Mouse (Mus musculus) gastrocnemius, adult 2 months (tissue): ENCODE data around the gene Col3a1. TPM values are rescaled to one million over a fixed set of nuclear protein-coding genes. Genes with fewer than 3 reads are reported as not detected.

Source experiments
- DNase-seq: peaks from one replicate; pipeline ENCODE4 v3.0.0; 2022
- H3K27ac ChIP-seq: fragments of 200-600 bp; 2 replicates; pipeline ENCODE4 v1.8.1; 2022; ENCODE audit warnings: mild to moderate bottlenecking
- H3K4me3 ChIP-seq: fragments of 200-600 bp; 2 replicates; pipeline ENCODE4 v1.8.1; 2022; ENCODE audit warnings: mild to moderate bottlenecking, moderate library complexity
- CTCF ChIP-seq: fragments of 200-600 bp; IDR thresholded peaks from 2 replicates; pipeline ENCODE4 v1.8.1; 2022; ENCODE audit warnings: antibody characterized with exemption, mild to moderate bottlenecking, moderate library complexity
- intact Hi-C: fragments of 180-260 bp; cut with DNase I; formaldehyde crosslinking; loops from one replicate; pipeline ENCODE4 v1.15.1; 2025
- microRNA-seq: library from miRNA; unstranded; fragments of <30 nt; microRNA quantifications from one replicate; pipeline ENCODE4 v1.2.0, GENCODE M21; 2021
- total RNA-seq, 2 experiments: library from RNA; stranded (reverse); gene quantifications; 2 replicates each; pipeline ENCODE4 v1.2.3; 2021

Gene Col3a1
- total RNA-seq, 2 experiments from 2014 or later = 139 to 163 TPM

- H3K4me3 ChIP-seq = peak overlapping the region; percentile 9
- TF ChIP-seq CTCF = no peak
- intact Hi-C loops = loop anchor here (5.0 to 10.0 kb wide), 2 partner anchors 571 to 1083 kb away; no protein-coding TSS in a partner anchor
- H3K27ac ChIP-seq = peak overlapping the region; percentile 28; the same call in 1 of the 2 replicates
- DNase-seq = no peak
Observed at GRCm38 (mm10) chr1:45318241-45318640, 6.9 kb downstream of the Col3a1 start.

GRCm38 (mm10) chr1:45320861-45321260 lies 9.5 kb downstream of the Col3a1 start:
- TF ChIP-seq CTCF = no peak
- Histone ChIP-seq H3K4me3 (no peak overlapping the region), H3K27ac (no peak overlapping the region)
- intact Hi-C loops = no loop called here
- no peak for DNase-seq

- TF ChIP-seq CTCF = no peak
- intact Hi-C loops = no loop called here
- Histone ChIP-seq H3K4me3 (no peak overlapping the region), H3K27ac (no peak overlapping the region)
- no peak for DNase-seq
Observed at GRCm38 (mm10) chr1:45329149-45329548, 17.8 kb downstream of the Col3a1 start.

- DNase-seq = no peak
- intact Hi-C loops = no loop called here
- no peak for TF ChIP-seq CTCF
- Histone ChIP-seq H3K4me3 (no peak overlapping the region), H3K27ac (peak overlapping the region; percentile 71)
Observed at GRCm38 (mm10) chr1:45355944-45356343, 44.6 kb downstream of the Col3a1 start.

- H3K4me3 ChIP-seq = no peak overlapping the region
- TF ChIP-seq CTCF = no peak
- no peak for DNase-seq
- H3K27ac ChIP-seq = no peak overlapping the region
- intact Hi-C loops = no loop called here
Observed at GRCm38 (mm10) chr1:45358020-45358419, 46.7 kb downstream of the Col3a1 start.

- no peak for DNase-seq
- TF ChIP-seq CTCF = no peak
- Histone ChIP-seq H3K4me3 (no peak overlapping the region), H3K27ac (no peak overlapping the region)
- intact Hi-C loops = no loop called here
Observed at GRCm38 (mm10) chr1:45359147-45359546, 47.8 kb downstream of the Col3a1 start.

GRCm38 (mm10) chr1:45359673-45360072 lies 48.3 kb downstream of the Col3a1 start:
- no peak for TF ChIP-seq CTCF
- H3K27ac ChIP-seq = no peak overlapping the region
- intact Hi-C loops = no loop called here
- H3K4me3 ChIP-seq = no peak overlapping the region
- DNase-seq = no peak

- Histone ChIP-seq H3K4me3 (no peak overlapping the region), H3K27ac (no peak overlapping the region)
- intact Hi-C loops = no loop called here
- no peak for DNase-seq
- no peak for TF ChIP-seq CTCF
Observed at GRCm38 (mm10) chr1:45363274-45363673, 51.9 kb downstream of the Col3a1 start.

GRCm38 (mm10) chr1:45365427-45365826 lies 54.1 kb downstream of the Col3a1 start:
- DNase-seq = no peak
- intact Hi-C loops = no loop called here
- Histone ChIP-seq H3K4me3 (no peak overlapping the region), H3K27ac (no peak overlapping the region)
- no peak for TF ChIP-seq CTCF

- no peak for TF ChIP-seq CTCF
- intact Hi-C loops = loop anchor here (5.0 kb wide), 1 partner anchor 48 kb away; no protein-coding TSS in a partner anchor
- no peak overlapping the region for H3K27ac ChIP-seq
Observed at GRCm38 (mm10) chr1:45379992-45380690, 68.8 kb downstream of the Col3a1 start.

GRCm38 (mm10) chr1:45381866-45382265 lies 70.5 kb downstream of the Col3a1 start:
- Histone ChIP-seq H3K27ac (no peak overlapping the region), H3K4me3 (no peak overlapping the region)
- peak; percentile 35 for DNase-seq
- intact Hi-C loops = loop anchor here (5.0 kb wide), 1 partner anchor 50 kb away; no protein-coding TSS in a partner anchor
- TF ChIP-seq CTCF = no peak

More at GRCm38 (mm10) chr1:45379992-45380690, 68.8 kb downstream of the Col3a1 start:
- no peak for DNase-seq
- no peak overlapping the region for H3K4me3 ChIP-seq

Small RNA genes within 50 kb of the gene (microRNA-seq; reads per million reads assigned to microRNA genes)
- gene Gm47302 = not detected

Other genes starting within 250 kb of the Col3a1 start
- 10 to 100 TPM; 14.0 to 20.6 TPM for gene Col5a2, start 191.7 kb downstream of the Col3a1 start, total RNA-seq